Mouse (Mus musculus) gastrocnemius, adult 2 months (tissue): ENCODE results near the gene Nobox. TPM values are rescaled to one million over a fixed set of nuclear protein-coding genes. Genes with fewer than 3 reads are reported as not detected.

Source experiments
- DNase-seq: peaks from one replicate; pipeline ENCODE4 v3.0.0; 2022
- H3K27ac ChIP-seq: fragments of 200-600 bp; 2 replicates; pipeline ENCODE4 v1.8.1; 2022; ENCODE audit warnings: mild to moderate bottlenecking
- H3K4me3 ChIP-seq: fragments of 200-600 bp; 2 replicates; pipeline ENCODE4 v1.8.1; 2022; ENCODE audit warnings: mild to moderate bottlenecking, moderate library complexity
- CTCF ChIP-seq: fragments of 200-600 bp; IDR thresholded peaks from 2 replicates; pipeline ENCODE4 v1.8.1; 2022; ENCODE audit warnings: antibody characterized with exemption, mild to moderate bottlenecking, moderate library complexity
- intact Hi-C: fragments of 180-260 bp; cut with DNase I; formaldehyde crosslinking; loops from one replicate; pipeline ENCODE4 v1.15.1; 2025
- total RNA-seq, 2 experiments: library from RNA; stranded (reverse); gene quantifications; 2 replicates each; pipeline ENCODE4 v1.2.3; 2021

The Nobox gene
- total RNA-seq, 2 experiments from 2014 or later = not detected

DNA sequence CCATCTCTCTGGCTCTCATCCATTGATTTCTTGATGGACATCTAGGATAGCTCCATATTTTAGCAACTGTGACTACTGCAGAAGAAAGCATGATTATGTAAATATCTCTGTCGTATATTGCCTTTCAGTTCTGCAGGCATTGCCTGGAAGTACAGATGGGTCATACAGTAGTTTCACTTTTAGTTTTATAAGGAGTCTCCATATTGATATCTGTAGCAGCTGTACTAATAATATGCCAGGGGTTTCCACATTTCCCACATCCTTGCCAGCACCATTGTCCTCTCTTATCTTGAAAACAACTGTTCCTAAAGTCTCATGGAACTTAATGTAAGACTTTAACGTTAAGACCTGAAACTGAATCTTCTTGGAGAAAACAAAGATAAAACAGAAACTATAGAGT, 48.6 kb downstream of the Nobox start:
- no peak for TF ChIP-seq CTCF
- Histone ChIP-seq H3K27ac (peak overlapping the region; percentile 38; the same call in 1 of the 2 replicates), H3K4me3 (peak overlapping the region; percentile 13)
- DNase-seq = no peak
- intact Hi-C loops = no loop called here

- intact Hi-C loops = loop anchor here (2.0 kb wide), 1 partner anchor 42 kb away; no protein-coding TSS in a partner anchor
- no peak for DNase-seq
- no peak overlapping the region for H3K27ac ChIP-seq
Measured at GRCm38 (mm10) chr6:43254193-43254926, 55.0 kb downstream of the Nobox start.

More at GRCm38 (mm10) chr6:43254193-43254926, 55.0 kb downstream of the Nobox start:
- peak; percentile 67 for TF ChIP-seq CTCF
- H3K4me3 ChIP-seq = no peak overlapping the region

Other genes starting within 250 kb of the Nobox start
- gene Olfr441, start 203.2 kb downstream of the Nobox start, total RNA-seq = not detected
- gene Olfr237-ps1, start 163.0 kb downstream of the Nobox start, total RNA-seq = not detected
- gene Olfr437, start 146.3 kb downstream of the Nobox start, total RNA-seq = not detected
- gene Olfr13, start 137.4 kb downstream of the Nobox start, total RNA-seq = not detected
- not detected for gene Olfr435, start 112.4 kb downstream of the Nobox start, total RNA-seq
- not detected for gene Olfr434, start 96.5 kb downstream of the Nobox start, total RNA-seq
- not detected for gene Olfr47, start 78.0 kb downstream of the Nobox start, total RNA-seq
- 1 to 10 TPM; 2.9 to 3.1 TPM for gene Arhgef5, start 44.0 kb downstream of the Nobox start, total RNA-seq